Mouse (Mus musculus) bone marrow, adult 2 months (tissue): ENCODE data around the gene Dolpp1.

Source experiments
- CTCF ChIP-seq: fragments of 200-500 bp; IDR thresholded peaks from 2 replicates; pipeline ENCODE4 v1.5.1; 2011; ENCODE audit warnings: low read length, control low read depth; ENCODE audit not compliant: control insufficient read depth, insufficient read depth
- POLR2A ChIP-seq: fragments of 200-500 bp; IDR thresholded peaks from 2 replicates; pipeline ENCODE4 v1.6.1; 2011; ENCODE audit warnings: low read depth, mild to moderate bottlenecking, control low read depth, low read length, borderline replicate concordance; ENCODE audit not compliant: control insufficient read depth

DNA sequence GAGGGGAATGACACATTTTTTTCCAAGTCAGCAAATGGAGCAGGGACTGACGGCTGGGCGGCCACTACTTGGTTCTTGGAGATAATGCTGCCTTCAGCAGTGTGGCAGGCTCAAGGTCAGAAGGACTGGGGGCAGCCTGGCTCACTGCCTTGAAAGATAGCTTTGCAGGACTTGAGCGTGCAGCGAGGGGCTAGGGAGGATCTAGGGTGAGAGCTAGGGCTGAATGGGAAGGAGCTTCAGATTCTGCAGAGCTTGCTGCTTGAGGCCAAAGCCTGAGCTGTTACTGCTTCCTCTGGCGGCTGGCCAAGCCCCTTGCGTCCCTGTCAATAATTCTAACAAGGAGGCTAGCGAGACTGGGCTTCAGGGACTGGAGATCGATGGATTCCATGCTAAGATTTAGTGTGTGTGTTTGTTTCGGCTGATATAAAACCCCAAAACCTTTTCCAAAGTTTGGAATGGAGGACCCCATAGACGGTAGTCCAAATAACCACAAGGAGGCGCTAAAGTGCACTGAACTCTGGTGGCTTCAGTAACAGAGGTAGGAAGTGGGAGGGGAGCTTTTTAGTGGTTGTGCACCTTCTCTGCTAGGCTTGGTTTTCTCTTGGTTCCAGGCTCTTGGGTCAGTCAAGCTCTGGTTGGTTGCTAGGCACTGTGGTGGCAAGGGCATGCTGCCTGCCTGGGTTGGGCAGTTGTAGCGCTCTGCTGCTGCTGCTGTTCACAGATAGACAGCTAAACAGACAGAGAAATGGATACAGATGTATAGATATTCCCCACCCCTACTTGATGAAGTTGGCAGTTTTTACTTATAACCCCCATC lies 48.9 kb downstream of the Dolpp1 start:
- TF ChIP-seq POLR2A (0 out of 2 replicates have a peak, but pooled peaks have one; percentile 13), CTCF (peak; percentile 55)
